Comparison of ENCODE assay signal across 20 mouse cellular contexts in the genomic region with DNA sequence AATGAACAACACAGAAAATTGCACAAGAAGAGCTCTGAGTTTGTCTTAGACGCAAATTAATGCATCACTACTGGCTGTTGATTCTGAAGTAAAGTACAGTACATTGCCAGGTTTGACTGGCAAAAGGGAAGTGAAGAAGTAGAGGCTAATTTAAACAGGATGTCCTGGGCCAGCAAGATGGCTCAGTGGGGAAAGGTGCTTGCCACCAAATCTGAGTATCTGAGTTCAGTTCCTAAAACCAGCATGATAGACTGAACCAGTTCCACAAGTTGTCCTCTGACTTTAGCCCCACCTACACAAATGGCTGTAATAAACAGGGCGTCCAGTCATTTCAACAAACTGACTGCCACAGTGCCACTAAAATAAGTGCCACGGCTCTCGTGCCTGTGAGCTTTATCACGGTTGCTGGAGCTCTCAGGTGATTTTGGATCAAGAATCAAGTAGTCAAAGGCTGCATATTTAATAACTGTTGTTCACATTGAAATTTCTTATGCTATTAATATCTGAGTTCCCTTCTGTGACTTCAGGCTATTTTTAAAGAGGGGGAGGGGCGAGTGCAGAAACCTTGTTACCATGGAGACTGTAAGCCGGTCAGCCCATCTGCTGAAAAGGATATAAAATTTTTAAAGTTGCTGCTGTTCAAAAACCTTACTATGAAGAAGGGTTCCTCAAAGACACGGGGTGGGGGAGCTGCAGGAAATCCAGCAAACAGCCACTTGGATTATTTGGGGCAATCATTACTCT. TPM values are rescaled to one million over a fixed set of nuclear protein-coding genes. Genes with fewer than 3 reads are reported as not detected.
DNase-seq lines count a peak whose midpoint lies in the region; ATAC-seq and TF ChIP-seq lines count a peak whose summit lies in the region.
"Had no signal": no experiment of that assay in that cellular context is flagged by ENCODE, and none has a peak within 500 bp of the region (broad histone marks: within the 10 kb centered on the region; RNA-seq: fewer than 3 reads in every experiment).

No protein-coding gene starts in this region.

- in situ Hi-C loops in CH12.LX (cut with MboI; ENCODE audit: low pct_ligation_motif_present, low pct_unique_long_range_greater_than_20kb, low sequenced_read_pairs): loop anchor here (25.0 kb wide), 1 partner anchor 440 kb away; no protein-coding TSS in a partner anchor

- WGBS in forebrain, embryonic 16.5 days: 74% methylated on average over 8 of the region's 8 CpGs
- 82% methylated on average over 8 of the region's 8 CpGs for WGBS in forebrain, embryonic 14.5 days
- WGBS in hindbrain, postnatal 0 days: 61% methylated on average over 8 of the region's 8 CpGs
- WGBS in hindbrain, embryonic 11.5 days: 82% methylated on average over 8 of the region's 8 CpGs
- 41% methylated on average over 8 of the region's 8 CpGs for WGBS in heart, postnatal 0 days

- H3K9me3 ChIP-seq in forebrain, embryonic 16.5 days (ENCODE audit: control insufficient read depth, low read length): no peaks in the 10 kb centered on the region
- H3K9me3 ChIP-seq in forebrain, embryonic 14.5 days (replicated peaks; ENCODE audit: control insufficient read depth, low read length): no peaks in the 10 kb centered on the region
- no peaks in the 10 kb centered on the region for H3K9me3 ChIP-seq in hindbrain, postnatal 0 days (ENCODE audit: low read length)
- no peaks in the 10 kb centered on the region for H3K9me3 ChIP-seq in hindbrain, embryonic 11.5 days (ENCODE audit: control insufficient read depth, low read length)
- no peaks in the 10 kb centered on the region for H3K9me3 ChIP-seq in CH12.LX (replicated peaks; ENCODE audit: low read length)
- no peaks in the 10 kb centered on the region for H3K9me3 ChIP-seq in heart, postnatal 0 days (replicated peaks; ENCODE audit: control insufficient read depth, low read length)
- H3K9me3 ChIP-seq: embryonic facial prominence, embryonic 10.5 days; G1E had no signal

- no peak for DNase-seq in forebrain, embryonic 14.5 days (ENCODE audit: low spot score)
- peak; percentile 51 for DNase-seq in hindbrain, postnatal 0 days (ENCODE audit: low spot score)
- DNase-seq in hindbrain, embryonic 11.5 days (ENCODE audit: low spot score): no peak
- DNase-seq in CH12.LX (ENCODE audit: extremely low read depth): peak; percentile 67
- peak; percentile 62 for DNase-seq in heart, postnatal 0 days (ENCODE audit: low spot score)
- DNase-seq in natural killer cell, adult 2 months (ENCODE audit: low spot score in 2 of 2): no peak
- DNase-seq: adrenal gland, adult 2 months; kidney, adult 11 months; kidney, postnatal 14 days; layer of hippocampus, adult 9-11 months; liver; lung, adult 18-20 months; right cerebral cortex, adult 18-20 months; thymus, postnatal 4 days had no signal

- peak; percentile 46; the same call in 1 of the 2 replicates for ATAC-seq in forebrain, embryonic 16.5 days
- no peak for ATAC-seq in forebrain, embryonic 14.5 days
- peak; percentile 58; the same call in 1 of the 2 replicates for ATAC-seq in hindbrain, postnatal 0 days
- ATAC-seq in hindbrain, embryonic 11.5 days (ENCODE audit: low FRiP score): no peak
- ATAC-seq in heart, postnatal 0 days (ENCODE audit: insufficient read depth, low read depth): no peak

- dilution Hi-C loops in CH12.LX (cut with MboI; ENCODE audit: extremely low pct_ligation_motif_present, extremely low pct_unique_long_range_greater_than_20kb, low sequenced_read_pairs): no loop called here

- peaks cover 5% of the 10 kb centered on the region for H3K4me1 ChIP-seq in forebrain, embryonic 16.5 days (replicated peaks; ENCODE audit: control insufficient read depth, insufficient read depth, low read length)
- H3K4me1 ChIP-seq in forebrain, embryonic 14.5 days (ENCODE audit: control insufficient read depth, insufficient read depth, low read length): no peaks in the 10 kb centered on the region
- H3K4me1 ChIP-seq in hindbrain, postnatal 0 days (ENCODE audit: insufficient read depth, low read length): no peaks in the 10 kb centered on the region
- H3K4me1 ChIP-seq in hindbrain, embryonic 11.5 days (replicated peaks; ENCODE audit: control insufficient read depth, insufficient read depth, low read length): no peaks in the 10 kb centered on the region
- H3K4me1 ChIP-seq in CH12.LX (ENCODE audit: control insufficient read depth in 1 of 2, insufficient read depth in 2 of 2): peaks cover 10 to 68% of the 10 kb centered on the region in 2 experiments
- peaks cover 7% of the 10 kb centered on the region; the same call in 1 of the 2 replicates for H3K4me1 ChIP-seq in heart, postnatal 0 days (ENCODE audit: control insufficient read depth, insufficient read depth)

- TF ChIP-seq RAD21 in CH12.LX (IDR thresholded peaks at IDR 0.05; ENCODE audit: low read depth, low read length): no peak

- TF ChIP-seq POLR2A in CH12.LX (IDR thresholded peaks at IDR 0.05; ENCODE audit: low read depth, low read length): no peak

- no peak overlapping the region for H3K27ac ChIP-seq in forebrain, embryonic 16.5 days (ENCODE audit: low read length)
- H3K27ac ChIP-seq in forebrain, embryonic 14.5 days (ENCODE audit: low read depth, low read length): no peak overlapping the region
- H3K27ac ChIP-seq in hindbrain, postnatal 0 days: no peak overlapping the region
- H3K27ac ChIP-seq in hindbrain, embryonic 11.5 days (ENCODE audit: low read depth, low read length): no peak overlapping the region
- no peak overlapping the region for H3K27ac ChIP-seq in CH12.LX (ENCODE audit: insufficient read depth, low read depth)
- 0 out of 2 replicates have a peak overlapping the region, but pooled peaks have one; percentile 46 for H3K27ac ChIP-seq in heart, postnatal 0 days (ENCODE audit: low read depth)
- H3K27ac ChIP-seq: embryonic facial prominence, embryonic 10.5 days; hindbrain, embryonic 14.5 days; macrophage had no signal

- H3K79me2 ChIP-seq in CH12.LX (replicated peaks; ENCODE audit: control insufficient read depth, extremely low read depth, insufficient read depth, poor library complexity, severe bottlenecking): no peaks in the 10 kb centered on the region

- H3K4me3 ChIP-seq in forebrain, embryonic 16.5 days (replicated peaks; ENCODE audit: low read length): no peak overlapping the region
- H3K4me3 ChIP-seq in forebrain, embryonic 14.5 days (ENCODE audit: low read depth, low read length): no peak overlapping the region
- no peak overlapping the region for H3K4me3 ChIP-seq in hindbrain, postnatal 0 days (ENCODE audit: low read length)
- H3K4me3 ChIP-seq in hindbrain, embryonic 11.5 days (ENCODE audit: low read depth, low read length): no peak overlapping the region
- H3K4me3 ChIP-seq in CH12.LX (replicated peaks in 1 of 3; ENCODE audit: low read depth in 2 of 3, low read length in 2 of 3, poor library complexity in 1 of 3): no peak overlapping the region
- H3K4me3 ChIP-seq in heart, postnatal 0 days (ENCODE audit: low read depth, low read length): no peak overlapping the region
- H3K4me3 ChIP-seq: embryonic facial prominence, embryonic 10.5 days had no signal

- no peak overlapping the region for H3K4me2 ChIP-seq in forebrain, embryonic 16.5 days (ENCODE audit: low read length)
- H3K4me2 ChIP-seq in forebrain, embryonic 14.5 days (ENCODE audit: low read length): no peak overlapping the region
- H3K4me2 ChIP-seq in hindbrain, postnatal 0 days (ENCODE audit: low read depth, low read length): no peak overlapping the region
- H3K4me2 ChIP-seq in hindbrain, embryonic 11.5 days (replicated peaks; ENCODE audit: low read depth, low read length): no peak overlapping the region
- H3K4me2 ChIP-seq in CH12.LX (ENCODE audit: insufficient read depth, low read depth, poor library complexity, severe bottlenecking): peak overlapping the region; percentile 22; the same call in 1 of the 2 replicates
- peak overlapping the region; percentile 35; the same call in 1 of the 2 replicates for H3K4me2 ChIP-seq in heart, postnatal 0 days (ENCODE audit: low read depth, low read length)
- H3K4me2 ChIP-seq: hindbrain, embryonic 14.5 days had no signal

- no peaks in the 10 kb centered on the region for H3K27me3 ChIP-seq in forebrain, embryonic 16.5 days (replicated peaks; ENCODE audit: control insufficient read depth, insufficient read depth, low read length)
- no peaks in the 10 kb centered on the region for H3K27me3 ChIP-seq in forebrain, embryonic 14.5 days (replicated peaks; ENCODE audit: control insufficient read depth, insufficient read depth, low read length)
- H3K27me3 ChIP-seq in hindbrain, postnatal 0 days (ENCODE audit: insufficient read depth, low read length): no peaks in the 10 kb centered on the region
- H3K27me3 ChIP-seq in hindbrain, embryonic 11.5 days (ENCODE audit: control insufficient read depth, insufficient read depth, low read length): no peaks in the 10 kb centered on the region
- no peaks in the 10 kb centered on the region for H3K27me3 ChIP-seq in CH12.LX (replicated peaks)
- no peaks in the 10 kb centered on the region for H3K27me3 ChIP-seq in heart, postnatal 0 days (ENCODE audit: control insufficient read depth, insufficient read depth, low read length)

- no peaks in the 10 kb centered on the region for H3K36me3 ChIP-seq in forebrain, embryonic 16.5 days (ENCODE audit: control insufficient read depth, insufficient read depth)
- no peaks in the 10 kb centered on the region for H3K36me3 ChIP-seq in forebrain, embryonic 14.5 days (ENCODE audit: control insufficient read depth, insufficient read depth, low read length)
- no peaks in the 10 kb centered on the region for H3K36me3 ChIP-seq in hindbrain, postnatal 0 days (ENCODE audit: insufficient read depth, low read length)
- no peaks in the 10 kb centered on the region for H3K36me3 ChIP-seq in hindbrain, embryonic 11.5 days (ENCODE audit: control insufficient read depth, insufficient read depth, low read length)
- no peaks in the 10 kb centered on the region for H3K36me3 ChIP-seq in CH12.LX (replicated peaks in 1 of 2; ENCODE audit: control insufficient read depth in 1 of 2, insufficient read depth in 1 of 2, low read length in 1 of 2)
- H3K36me3 ChIP-seq in heart, postnatal 0 days (replicated peaks; ENCODE audit: control insufficient read depth, insufficient read depth, low read length): no peaks in the 10 kb centered on the region
- H3K36me3 ChIP-seq: embryonic facial prominence, embryonic 10.5 days; G1E had no signal

- no peak for TF ChIP-seq CTCF in hindbrain, postnatal 0 days (IDR thresholded peaks at IDR 0.05; ENCODE audit: low read depth)
- no peak for TF ChIP-seq CTCF in CH12.LX (conservative IDR thresholded peaks at IDR 0.05 in 1 of 2, IDR thresholded peaks at IDR 0.05 in 1 of 2; ENCODE audit: low read depth in 2 of 2, low read length in 2 of 2)
- TF ChIP-seq CTCF in heart, postnatal 0 days (IDR thresholded peaks at IDR 0.05; ENCODE audit: low read depth): no peak

- no peak overlapping the region for H3K9ac ChIP-seq in forebrain, embryonic 16.5 days (replicated peaks; ENCODE audit: low read depth, low read length)
- no peak overlapping the region for H3K9ac ChIP-seq in forebrain, embryonic 14.5 days (ENCODE audit: low read length)
- no peak overlapping the region for H3K9ac ChIP-seq in hindbrain, postnatal 0 days (replicated peaks; ENCODE audit: low read length)
- H3K9ac ChIP-seq in hindbrain, embryonic 11.5 days (ENCODE audit: low read depth, low read length): no peak overlapping the region
- no peak overlapping the region for H3K9ac ChIP-seq in CH12.LX (ENCODE audit: insufficient read depth, low read depth)
- H3K9ac ChIP-seq in heart, postnatal 0 days (replicated peaks; ENCODE audit: low read depth, low read length): no peak overlapping the region
- H3K9ac ChIP-seq: hindbrain, embryonic 14.5 days had no signal

- TF ChIP-seq EP300 in CH12.LX (IDR thresholded peaks at IDR 0.05; ENCODE audit: low read length): peak; percentile 72
- TF ChIP-seq EP300 in heart, postnatal 0 days (IDR thresholded peaks at IDR 0.05; ENCODE audit: low read depth): no peak

RNA-seq across cellular contexts. Expression of a gene that starts 29.2 kb away (rescaled TPM):
- polyA plus RNA-seq in forebrain, embryonic 16.5 days (2015; fragmentation: Nextera tagmentation; extraction: Ambion mirVana): 14.1 and 14.7 TPM in 2 replicates
- polyA plus RNA-seq in forebrain, embryonic 14.5 days (2014; fragmentation: Nextera tagmentation; extraction: Ambion mirVana): 10.6 and 13.5 TPM in 2 replicates
- total RNA-seq in hindbrain, postnatal 0 days (2014; rRNA removed): 8.6 and 9.7 TPM in 2 replicates
- polyA plus RNA-seq in hindbrain, postnatal 0 days (2015; fragmentation: Nextera tagmentation; extraction: Ambion mirVana): 12.8 and 14.7 TPM in 2 replicates
- polyA plus RNA-seq in hindbrain, embryonic 11.5 days (2014; fragmentation: Nextera tagmentation; extraction: Ambion mirVana): 4.9 and 5.3 TPM in 2 replicates
- total RNA-seq in CH12.LX (2012; rRNA removed) (0.92 and 3.4 TPM in 2 replicates), CH12.LX (2014; rRNA removed) (0.77 and 0.93 TPM in 2 replicates)
- 1.3 and 1.5 TPM in 2 replicates for polyA plus RNA-seq in CH12.LX (2012; ENCODE audit: insufficient read length, low read depth)
- 0.69 and 0.73 TPM in 2 replicates for total RNA-seq in heart, postnatal 0 days (2014; rRNA removed; ENCODE audit: low replicate concordance)
- 0.48 and 0.56 TPM in 2 replicates for polyA plus RNA-seq in heart, postnatal 0 days (2015; fragmentation: Nextera tagmentation; extraction: Ambion mirVana)
- total RNA-seq: monocyte, adult 5-6 weeks had no signal
- polyA plus RNA-seq: adrenal gland, adult 2 months had no signal

Comparison
In these comparisons a context has a peak if more than half of its experiments do, and no peak if none do; other contexts are left out.
1. ATAC-seq: peak in forebrain, embryonic 16.5 days (single experiment) and hindbrain, postnatal 0 days (single experiment); none in forebrain, embryonic 14.5 days (single experiment), hindbrain, embryonic 11.5 days (single experiment) and heart, postnatal 0 days (single experiment).
2. DNase-seq: peak in hindbrain, postnatal 0 days (single experiment), CH12.LX (single experiment) and heart, postnatal 0 days (single experiment); none in forebrain, embryonic 14.5 days (single experiment), hindbrain, embryonic 11.5 days (single experiment) and natural killer cell, adult 2 months (0 of 2).
3. H3K4me2 ChIP-seq: peak in CH12.LX (single experiment) and heart, postnatal 0 days (single experiment); none in forebrain, embryonic 16.5 days (single experiment), forebrain, embryonic 14.5 days (single experiment), hindbrain, postnatal 0 days (single experiment) and hindbrain, embryonic 11.5 days (single experiment).